Mouse (Mus musculus) forebrain, embryonic 10.5 days (tissue): Measurements from ENCODE around the gene C2. TPM values are rescaled to one million over a fixed set of nuclear protein-coding genes. Genes with fewer than 3 reads are reported as not detected.
"Not testable (repeated sequence)": the region's sequence is repeated elsewhere in the genome, so short reads cannot be mapped to it uniquely, and the experiment has no call there.

Source experiments
- DNase-seq: peaks from one replicate; pipeline ENCODE4 v3.0.0-alpha.2; 2017; ENCODE audit warnings: low spot score; ENCODE audit errors: extremely low spot score
- H3K27ac ChIP-seq: fragments of 300-500 bp; sonication (generic); 2 replicates; pipeline ENCODE4 v1.5.1; 2016; ENCODE audit warnings: mild to moderate bottlenecking
- H3K27me3 ChIP-seq: fragments of 300-500 bp; sonication (generic); 2 replicates; pipeline ENCODE4 v1.6.1; 2016; ENCODE audit warnings: mild to moderate bottlenecking; ENCODE audit not compliant: poor library complexity, severe bottlenecking
- H3K36me3 ChIP-seq: fragments of 300-500 bp; sonication (generic); replicated peaks from 2 replicates; pipeline ENCODE4 v1.6.1; 2016; ENCODE audit warnings: mild to moderate bottlenecking, moderate library complexity
- H3K4me1 ChIP-seq: fragments of 300-500 bp; sonication (generic); 2 replicates; pipeline ENCODE4 v1.6.1; 2016
- H3K4me3 ChIP-seq: fragments of 300-500 bp; sonication (generic); 2 replicates; pipeline ENCODE4 v1.5.1; 2016; ENCODE audit warnings: mild to moderate bottlenecking, moderate library complexity
- H3K9me3 ChIP-seq: fragments of 300-500 bp; sonication (generic); 2 replicates; pipeline ENCODE4 v1.6.1; 2016; ENCODE audit warnings: mild to moderate bottlenecking, moderate library complexity
- WGBS: fragments of 180-500 bp; shearing (Covaris S2); methylation state at CpG from one replicate; pipeline ENCODE4 v1.1.7; 2016; 5-methylcytosine and 5-hydroxymethylcytosine counted together
- polyA plus RNA-seq: library from polyadenylated mRNA; unstranded; fragments of >200 nt; fragmentation: Nextera tagmentation; extraction: Ambion mirVana; gene quantifications from 2 replicates; pipeline ENCODE4 v1.2.1, GENCODE M21; 2016

The C2 gene
- polyA plus RNA-seq, 1 experiment from 2014 or later = 0.83 TPM

DNA sequence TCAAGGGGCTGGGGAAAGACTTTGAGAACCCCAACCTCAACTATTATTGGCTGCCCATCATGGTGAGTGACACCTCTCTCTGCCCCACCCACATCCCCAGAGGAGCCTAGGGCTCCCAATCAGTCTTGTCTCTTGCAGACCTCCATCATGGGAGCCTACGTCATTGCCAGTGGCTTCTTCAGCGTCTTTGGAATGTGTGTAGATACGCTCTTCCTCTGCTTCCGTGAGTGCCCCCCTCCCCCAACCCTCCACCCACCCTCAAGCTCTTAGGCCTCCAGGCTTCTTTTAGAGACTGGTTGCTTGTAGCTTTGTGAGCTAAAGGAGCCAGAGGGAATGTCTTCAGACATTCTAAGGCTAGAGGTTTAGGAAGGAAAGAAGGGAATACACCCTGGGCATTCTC is 30.8 kb upstream of the C2 start:
- Histone ChIP-seq H3K4me3 (no peak overlapping the region), H3K9me3 (no peaks in the 10 kb centered on the region), H3K27me3 (peaks cover 12% of the 10 kb centered on the region), H3K4me1 (peaks cover 22% of the 10 kb centered on the region), H3K36me3 (peaks cover under 1% of the 10 kb centered on the region; the same call in 1 of the 2 replicates), H3K27ac (no peak overlapping the region)
- 80% methylated on average over 4 of the region's 4 CpGs for WGBS
- no peak for DNase-seq

- Histone ChIP-seq H3K27me3 (peaks cover 7% of the 10 kb centered on the region), H3K4me1 (peaks cover 18% of the 10 kb centered on the region), H3K36me3 (no peaks in the 10 kb centered on the region), H3K27ac (no peak overlapping the region), H3K4me3 (no peak overlapping the region), H3K9me3 (no peaks in the 10 kb centered on the region)
- DNase-seq = no peak
- 89% methylated on average over 18 of the region's 18 CpGs for WGBS
Observed at GRCm38 (mm10) chr17:34927306-34928019, 29.4 kb upstream of the C2 start.

- Histone ChIP-seq H3K4me1 (no peaks in the 10 kb centered on the region), H3K4me3 (no peak overlapping the region), H3K27ac (no peak overlapping the region), H3K27me3 (no peaks in the 10 kb centered on the region), H3K36me3 (no peaks in the 10 kb centered on the region), H3K9me3 (no peaks in the 10 kb centered on the region)
- no peak for DNase-seq
- 72% methylated on average over 5 of the region's 5 CpGs for WGBS
Observed at GRCm38 (mm10) chr17:34924258-34924657, 26.2 kb upstream of the C2 start.

GRCm38 (mm10) chr17:34922939-34923338 is 24.9 kb upstream of the C2 start:
- WGBS = 62% methylated on average over 6 of the region's 6 CpGs
- Histone ChIP-seq H3K27ac (no peak overlapping the region), H3K36me3 (no peaks in the 10 kb centered on the region), H3K4me1 (no peaks in the 10 kb centered on the region), H3K4me3 (no peak overlapping the region), H3K27me3 (no peaks in the 10 kb centered on the region), H3K9me3 (no peaks in the 10 kb centered on the region)
- DNase-seq = no peak

GRCm38 (mm10) chr17:34917188-34917587 is 19.1 kb upstream of the C2 start:
- H3K9me3 ChIP-seq = no peaks in the 10 kb centered on the region
- no peak for DNase-seq
- H3K4me1 ChIP-seq = peaks cover 16% of the 10 kb centered on the region
- H3K27me3 ChIP-seq = no peaks in the 10 kb centered on the region
- 89% methylated on average over 9 of the region's 9 CpGs for WGBS
- H3K27ac ChIP-seq = no peak overlapping the region
- no peak overlapping the region for H3K4me3 ChIP-seq
- peaks cover 21% of the 10 kb centered on the region for H3K36me3 ChIP-seq

- DNase-seq = no peak
- Histone ChIP-seq H3K36me3 (peaks cover 30% of the 10 kb centered on the region), H3K4me1 (peaks cover 16% of the 10 kb centered on the region), H3K9me3 (no peaks in the 10 kb centered on the region), H3K27me3 (no peaks in the 10 kb centered on the region), H3K4me3 (no peak overlapping the region), H3K27ac (no peak overlapping the region)
- 89% methylated on average over 5 of the region's 5 CpGs for WGBS
Observed at GRCm38 (mm10) chr17:34916316-34916715, 18.3 kb upstream of the C2 start.

GRCm38 (mm10) chr17:34915410-34915831 is 17.4 kb upstream of the C2 start:
- H3K4me1 ChIP-seq = peaks cover 16% of the 10 kb centered on the region
- no peaks in the 10 kb centered on the region for H3K9me3 ChIP-seq
- no peak for DNase-seq
- no peaks in the 10 kb centered on the region for H3K27me3 ChIP-seq
- H3K27ac ChIP-seq = peak overlapping the region; percentile 48
- 21% methylated on average over 11 of the region's 11 CpGs for WGBS
- H3K36me3 ChIP-seq = peaks cover 39% of the 10 kb centered on the region
- peak overlapping the region; percentile 11; the same call in 1 of the 2 replicates for H3K4me3 ChIP-seq

DNA sequence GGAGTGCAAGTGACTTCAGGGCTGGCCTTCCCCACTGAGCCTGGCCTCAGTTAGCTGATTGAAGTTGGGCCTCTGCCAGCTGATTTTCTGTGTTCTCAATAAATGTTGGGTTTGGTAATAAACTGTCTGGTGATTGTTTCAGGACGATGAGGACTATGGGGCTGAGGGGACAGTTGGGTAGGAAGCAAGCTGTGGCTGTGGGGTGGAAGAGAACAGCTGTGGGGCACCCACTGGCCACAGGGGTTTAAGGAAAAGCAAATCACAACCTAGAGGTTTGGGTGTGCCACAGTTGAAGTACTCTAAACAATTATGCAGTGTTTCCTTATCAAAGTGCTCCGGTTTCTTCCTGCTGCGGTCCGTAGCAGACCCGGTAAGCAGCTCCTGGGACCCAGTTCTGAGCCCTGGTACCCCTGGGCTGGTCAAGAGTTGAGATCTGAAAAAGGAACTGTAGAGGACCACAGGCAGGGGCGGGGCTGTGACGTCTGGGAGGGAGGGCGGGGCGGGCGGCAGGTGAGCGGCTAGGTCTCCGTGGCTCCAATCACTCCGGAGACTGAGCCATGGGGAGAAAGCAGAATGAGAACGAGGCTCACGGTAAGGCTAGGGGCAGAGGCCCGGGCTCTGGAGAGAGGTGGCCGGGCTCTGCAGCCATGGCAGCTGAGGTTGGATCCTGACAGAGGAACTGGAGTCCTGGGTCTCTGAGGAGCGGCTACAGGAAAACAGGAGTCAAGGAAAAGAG is 16.0 kb upstream of the C2 start, which contains the start of gene Slc44a4:
Gene Slc44a4 (plus strand): TSS at position 537 of the 736 bp plus-strand sequence.
- H3K27me3 ChIP-seq = no peaks in the 10 kb centered on the region
- no peak for DNase-seq
- H3K4me3 ChIP-seq = peak within 1 kb of the TSS; percentile 11; the same call in 1 of the 2 replicates
- 34% methylated on average over 18 of the region's 18 CpGs for WGBS
- peaks cover 52% of the 10 kb centered on the region for H3K36me3 ChIP-seq
- H3K27ac ChIP-seq = peak within 1 kb of the TSS; percentile 48; the same call in 1 of the 2 replicates
- H3K9me3 ChIP-seq = no peaks in the 10 kb centered on the region
- peaks cover 16% of the 10 kb centered on the region for H3K4me1 ChIP-seq

DNA sequence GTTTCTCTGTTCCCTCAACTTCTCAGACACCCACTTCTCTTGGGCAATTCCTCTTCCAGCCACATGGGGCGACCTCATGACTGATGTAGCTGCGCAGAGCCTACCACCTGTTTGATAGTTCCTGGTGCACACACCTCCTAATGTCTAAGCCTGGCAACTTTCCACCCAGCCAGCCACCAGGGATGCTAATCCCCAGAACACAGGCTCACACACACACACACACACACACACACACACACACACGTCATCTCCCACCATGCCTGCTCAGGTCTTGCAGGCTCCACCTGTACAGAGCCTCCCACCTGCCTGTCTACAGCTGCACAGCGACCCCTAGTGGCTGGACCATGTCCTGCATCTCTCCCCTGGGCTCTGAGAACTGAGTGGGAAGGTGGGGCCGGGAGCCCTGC is 13.9 kb upstream of the C2 start:
- Histone ChIP-seq H3K27ac (no peak overlapping the region), H3K27me3 (no peaks in the 10 kb centered on the region), H3K4me3 (peak overlapping the region; percentile 8; the same call in 1 of the 2 replicates), H3K9me3 (no peaks in the 10 kb centered on the region), H3K36me3 (peaks cover 73% of the 10 kb centered on the region), H3K4me1 (peaks cover 16% of the 10 kb centered on the region)
- 50% methylated on average over 5 of the region's 5 CpGs for WGBS
- peak; percentile 70 for DNase-seq

DNA sequence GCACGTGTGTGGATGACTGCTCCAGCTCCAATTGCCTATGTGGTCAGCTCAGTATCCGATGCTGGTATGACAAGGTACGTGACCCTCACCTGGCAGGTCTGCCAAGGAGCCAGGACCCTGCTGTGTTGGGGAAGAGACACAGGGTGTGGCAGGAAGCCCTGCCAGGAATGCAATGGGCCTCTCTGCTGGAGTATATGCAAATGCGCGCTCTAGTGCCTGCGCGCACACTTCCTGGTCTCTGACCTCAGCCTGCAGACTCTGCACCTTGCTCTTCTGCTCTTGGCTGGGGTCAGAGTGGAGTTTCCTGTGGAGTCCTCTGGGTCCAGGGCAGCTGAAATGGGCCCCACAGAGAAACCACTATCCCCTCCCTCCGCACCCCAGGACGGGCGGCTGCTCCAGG is 12.9 kb upstream of the C2 start:
- peaks cover 83% of the 10 kb centered on the region for H3K36me3 ChIP-seq

DNA sequence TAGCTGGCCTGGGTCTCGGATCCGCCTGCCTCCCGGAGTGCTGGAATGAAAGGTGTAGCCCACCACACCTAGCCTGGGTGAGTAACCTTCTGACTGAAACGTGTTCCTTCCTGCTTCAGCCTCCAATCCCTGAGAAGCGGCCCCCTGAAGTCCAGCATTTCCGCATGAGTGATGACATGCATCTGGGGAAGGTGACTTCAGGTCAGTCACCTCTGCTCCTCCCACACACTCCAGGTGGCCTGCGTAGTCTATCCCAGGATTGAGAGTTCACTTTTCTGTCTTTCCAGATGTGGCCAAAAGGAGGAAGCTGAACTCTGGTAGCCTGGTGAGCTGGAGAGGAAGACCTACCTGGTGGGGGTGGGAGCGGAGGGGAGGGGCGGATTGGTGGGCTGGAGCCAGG is 4.8 kb upstream of the C2 start:
- Histone ChIP-seq H3K4me3 (no peak overlapping the region), H3K27ac (no peak overlapping the region), H3K9me3 (no peaks in the 10 kb centered on the region), H3K36me3 (peaks cover 75% of the 10 kb centered on the region), H3K27me3 (no peaks in the 10 kb centered on the region), H3K4me1 (peaks cover 23% of the 10 kb centered on the region)
- 90% methylated on average over 9 of the region's 9 CpGs for WGBS
- no peak for DNase-seq

More for the DNA sequence above, 12.9 kb upstream of the C2 start:
- 92% methylated on average over 10 of the region's 10 CpGs for WGBS
- no peak for DNase-seq
- Histone ChIP-seq H3K4me1 (peaks cover 16% of the 10 kb centered on the region), H3K9me3 (no peaks in the 10 kb centered on the region), H3K27ac (no peak overlapping the region), H3K27me3 (no peaks in the 10 kb centered on the region), H3K4me3 (peak overlapping the region; percentile 9; the same call in 1 of the 2 replicates)

GRCm38 (mm10) chr17:34901948-34902347 is 3.9 kb upstream of the C2 start:
- Histone ChIP-seq H3K4me1 (peaks cover 32% of the 10 kb centered on the region), H3K36me3 (peaks cover 66% of the 10 kb centered on the region)
- not testable (repeated sequence) for DNase-seq, H3K27me3 ChIP-seq, H3K27ac ChIP-seq, H3K9me3 ChIP-seq, H3K4me3 ChIP-seq
- 83% methylated on average over 10 of the region's 10 CpGs for WGBS

GRCm38 (mm10) chr17:34900826-34901225 is 2.8 kb upstream of the C2 start:
- H3K27ac ChIP-seq, DNase-seq, H3K27me3 ChIP-seq, H3K9me3 ChIP-seq: not testable (repeated sequence)
- Histone ChIP-seq H3K4me3 (peak overlapping the region; percentile 98; the same call in 1 of the 2 replicates), H3K4me1 (peaks cover 43% of the 10 kb centered on the region), H3K36me3 (peaks cover 66% of the 10 kb centered on the region)
